Mouse (Mus musculus) forebrain, embryonic 10.5 days (tissue): ENCODE data around the gene BC030867. TPM values are rescaled to one million over a fixed set of nuclear protein-coding genes. Genes with fewer than 3 reads are reported as not detected.

Experiments
- DNase-seq: peaks from one replicate; pipeline ENCODE4 v3.0.0-alpha.2; 2017; ENCODE audit warnings: low spot score; ENCODE audit errors: extremely low spot score
- H3K27ac ChIP-seq: fragments of 300-500 bp; sonication (generic); 2 replicates; pipeline ENCODE4 v1.5.1; 2016; ENCODE audit warnings: mild to moderate bottlenecking
- H3K27me3 ChIP-seq: fragments of 300-500 bp; sonication (generic); 2 replicates; pipeline ENCODE4 v1.6.1; 2016; ENCODE audit warnings: mild to moderate bottlenecking; ENCODE audit not compliant: poor library complexity, severe bottlenecking
- H3K36me3 ChIP-seq: fragments of 300-500 bp; sonication (generic); replicated peaks from 2 replicates; pipeline ENCODE4 v1.6.1; 2016; ENCODE audit warnings: mild to moderate bottlenecking, moderate library complexity
- H3K4me1 ChIP-seq: fragments of 300-500 bp; sonication (generic); 2 replicates; pipeline ENCODE4 v1.6.1; 2016
- H3K4me3 ChIP-seq: fragments of 300-500 bp; sonication (generic); 2 replicates; pipeline ENCODE4 v1.5.1; 2016; ENCODE audit warnings: mild to moderate bottlenecking, moderate library complexity
- H3K9me3 ChIP-seq: fragments of 300-500 bp; sonication (generic); 2 replicates; pipeline ENCODE4 v1.6.1; 2016; ENCODE audit warnings: mild to moderate bottlenecking, moderate library complexity
- WGBS: fragments of 180-500 bp; shearing (Covaris S2); methylation state at CpG from one replicate; pipeline ENCODE4 v1.1.7; 2016; 5-methylcytosine and 5-hydroxymethylcytosine counted together
- polyA plus RNA-seq: library from polyadenylated mRNA; unstranded; fragments of >200 nt; fragmentation: Nextera tagmentation; extraction: Ambion mirVana; gene quantifications from 2 replicates; pipeline ENCODE4 v1.2.1, GENCODE M21; 2016

BC030867 gene
- 27.3 TPM in 2 replicates for polyA plus RNA-seq

DNA sequence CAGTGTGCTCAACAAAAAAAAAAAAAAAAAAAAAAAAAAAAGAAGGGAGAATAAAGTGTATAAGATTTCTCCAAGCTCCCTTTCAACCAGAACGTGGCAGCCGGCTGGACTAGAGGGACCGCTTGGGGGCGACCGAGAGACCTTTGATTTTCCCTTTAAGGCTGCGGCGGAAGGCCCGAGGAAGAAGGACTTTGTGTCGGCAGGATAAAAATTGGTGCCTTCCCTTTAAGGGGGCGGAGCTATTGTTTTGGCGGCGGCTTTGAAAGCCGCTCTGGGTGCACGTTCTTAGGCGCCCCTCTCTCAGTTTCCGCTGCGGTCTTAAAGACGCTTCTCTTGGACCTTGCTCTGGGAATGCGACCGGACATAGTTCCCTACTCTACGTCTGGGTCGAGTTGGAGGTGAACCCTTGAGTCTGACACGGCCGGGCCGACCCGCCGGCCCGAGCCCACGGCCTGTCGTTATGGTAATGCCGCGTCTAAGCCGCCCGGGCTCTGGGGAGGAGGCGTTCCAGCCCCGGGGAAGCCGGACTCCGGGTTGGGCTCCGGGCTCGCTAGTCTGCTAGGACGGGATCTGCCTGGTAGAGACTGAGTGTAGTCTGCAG lies at the start of gene BC030867:
Gene BC030867, plus strand, starts transcription at position 253 of the 601 bp plus-strand sequence.
- DNase-seq = peak; percentile 98
- peak within 1 kb of the TSS; percentile 91 for H3K4me3 ChIP-seq
- peaks cover 32% of the 10 kb centered on the region for H3K4me1 ChIP-seq
- WGBS = 0% methylated on average over 41 of the region's 41 CpGs
- H3K27ac ChIP-seq = peak within 1 kb of the TSS; percentile 88
- H3K36me3 ChIP-seq = peaks cover 21% of the 10 kb centered on the region
- H3K27me3 ChIP-seq = peaks cover 18% of the 10 kb centered on the region
- H3K9me3 ChIP-seq = no peaks in the 10 kb centered on the region; the same call in 1 of the 2 replicates

- Histone ChIP-seq H3K27ac (no peak overlapping the region), H3K4me1 (peaks cover 17% of the 10 kb centered on the region; the same call in 1 of the 2 replicates), H3K36me3 (peaks cover 94% of the 10 kb centered on the region), H3K27me3 (no peaks in the 10 kb centered on the region), H3K4me3 (no peak overlapping the region), H3K9me3 (no peaks in the 10 kb centered on the region)
- 75% methylated on average over 9 of the region's 9 CpGs for WGBS
- DNase-seq = no peak
These were observed 48.8 kb upstream of the BC030867 start for GRCm38 (mm10) chr11:102199856-102200255.

- Histone ChIP-seq H3K4me1 (peaks cover 19% of the 10 kb centered on the region), H3K4me3 (no peak overlapping the region), H3K27me3 (no peaks in the 10 kb centered on the region), H3K27ac (no peak overlapping the region), H3K36me3 (peaks cover 90% of the 10 kb centered on the region), H3K9me3 (no peaks in the 10 kb centered on the region)
- WGBS = 85% methylated on average over 12 of the region's 12 CpGs
- no peak for DNase-seq
These were observed 47.3 kb upstream of the BC030867 start for GRCm38 (mm10) chr11:102201408-102201821.

DNA sequence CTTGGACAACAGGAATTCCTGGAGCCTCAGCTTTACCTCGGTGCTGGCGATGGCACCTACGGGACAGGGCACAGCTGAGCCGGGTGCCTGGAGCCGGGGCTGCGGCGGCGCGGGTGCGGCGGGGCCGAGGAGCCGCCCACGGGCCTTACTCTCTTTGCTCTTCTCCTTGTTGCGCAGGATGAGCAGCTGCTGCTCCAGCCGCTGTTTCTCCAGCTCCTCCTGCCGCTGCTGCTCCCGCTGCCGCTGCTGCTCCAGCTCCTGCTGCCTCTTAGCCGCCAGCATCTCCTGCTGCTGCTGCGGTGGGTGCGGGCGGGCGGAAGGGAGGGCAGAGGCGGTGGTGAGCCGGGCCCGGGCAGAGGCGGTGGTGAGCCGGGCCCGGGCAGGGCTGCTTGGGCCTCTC lies 42.2 kb upstream of the BC030867 start:
- DNase-seq = no peak

GRCm38 (mm10) chr11:102207825-102208777 lies 40.6 kb upstream of the BC030867 start:
- Histone ChIP-seq H3K27me3 (peaks cover 3% of the 10 kb centered on the region; the same call in 1 of the 2 replicates), H3K36me3 (peaks cover 31% of the 10 kb centered on the region), H3K27ac (peak overlapping the region; percentile 68), H3K9me3 (no peaks in the 10 kb centered on the region), H3K4me3 (peak overlapping the region; percentile 23), H3K4me1 (peaks cover 59% of the 10 kb centered on the region)
- 44% methylated on average over 11 of the region's 11 CpGs for WGBS
- DNase-seq = peak; percentile 73

More for the DNA sequence above, 42.2 kb upstream of the BC030867 start:
- H3K9me3 ChIP-seq = no peaks in the 10 kb centered on the region
- peaks cover 47% of the 10 kb centered on the region for H3K36me3 ChIP-seq
- 72% methylated on average over 30 of the region's 30 CpGs for WGBS
- peaks cover 3% of the 10 kb centered on the region; the same call in 1 of the 2 replicates for H3K27me3 ChIP-seq
- H3K27ac ChIP-seq = peak overlapping the region; percentile 60
- no peak overlapping the region; the same call in 1 of the 2 replicates for H3K4me3 ChIP-seq
- peaks cover 52% of the 10 kb centered on the region for H3K4me1 ChIP-seq

GRCm38 (mm10) chr11:102208846-102209245 lies 39.8 kb upstream of the BC030867 start:
- H3K9me3 ChIP-seq = no peaks in the 10 kb centered on the region
- H3K36me3 ChIP-seq = peaks cover 27% of the 10 kb centered on the region
- H3K27ac ChIP-seq = peak overlapping the region; percentile 68
- peaks cover 3% of the 10 kb centered on the region; the same call in 1 of the 2 replicates for H3K27me3 ChIP-seq
- WGBS = 47% methylated on average over 3 of the region's 4 CpGs
- no peak overlapping the region for H3K4me3 ChIP-seq
- no peak for DNase-seq
- peaks cover 64% of the 10 kb centered on the region for H3K4me1 ChIP-seq

GRCm38 (mm10) chr11:102209742-102210141 lies 38.9 kb upstream of the BC030867 start:
- H3K4me1 ChIP-seq = peaks cover 73% of the 10 kb centered on the region
- DNase-seq = no peak
- 25% methylated on average over 2 of the region's 2 CpGs for WGBS
- H3K27ac ChIP-seq = peak overlapping the region; percentile 68; the same call in 1 of the 2 replicates
- no peak overlapping the region for H3K4me3 ChIP-seq
- peaks cover 18% of the 10 kb centered on the region for H3K36me3 ChIP-seq
- peaks cover 3% of the 10 kb centered on the region; the same call in 1 of the 2 replicates for H3K27me3 ChIP-seq
- H3K9me3 ChIP-seq = no peaks in the 10 kb centered on the region

DNA sequence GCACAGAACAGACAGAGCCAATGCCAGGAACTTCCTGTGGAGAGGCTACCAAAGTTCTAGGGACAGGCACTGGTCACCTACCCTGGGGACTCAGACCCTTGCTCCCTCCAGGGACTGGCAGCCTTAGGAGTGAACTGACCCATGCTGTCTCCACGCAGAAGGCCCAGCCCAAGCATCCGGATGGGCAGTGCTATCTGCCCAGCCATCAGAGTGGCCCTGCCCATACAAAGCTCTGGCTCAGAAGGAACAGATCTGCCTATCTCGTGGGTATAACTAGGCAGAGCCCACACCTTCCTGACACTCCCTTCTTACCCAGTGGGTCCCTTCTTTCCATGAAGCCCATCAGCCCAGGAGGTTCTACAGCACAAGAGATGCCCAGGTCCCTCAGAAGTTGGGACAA lies 38.5 kb upstream of the BC030867 start:
- Histone ChIP-seq H3K27me3 (peaks cover 3% of the 10 kb centered on the region; the same call in 1 of the 2 replicates), H3K4me3 (no peak overlapping the region), H3K27ac (no peak overlapping the region), H3K36me3 (peaks cover 14% of the 10 kb centered on the region), H3K4me1 (peaks cover 78% of the 10 kb centered on the region), H3K9me3 (no peaks in the 10 kb centered on the region)
- DNase-seq = no peak
- WGBS = 70% methylated on average over 3 of the region's 3 CpGs

DNA sequence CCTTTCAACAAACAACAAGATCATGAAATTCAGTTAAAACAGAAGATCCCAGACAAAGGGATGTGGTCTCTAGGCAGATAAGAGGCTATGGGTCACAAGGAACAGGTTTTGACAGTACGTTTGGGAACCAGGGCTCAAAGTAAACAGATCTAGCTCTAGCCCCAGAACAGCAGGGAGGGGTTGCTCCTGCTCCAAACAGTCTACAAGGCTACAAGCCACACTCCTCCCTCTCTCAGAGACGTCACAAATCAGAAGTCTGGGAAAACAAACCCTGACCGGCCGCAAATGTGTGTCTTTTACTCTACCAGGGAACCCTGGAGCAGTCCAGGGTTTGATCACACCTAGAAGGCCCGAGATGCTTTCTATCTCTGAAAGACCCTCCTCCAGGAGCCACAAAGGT lies 37.7 kb upstream of the BC030867 start:
- H3K27ac ChIP-seq = 0 out of 2 replicates have a peak overlapping the region, but pooled peaks have one; percentile 27
- no peaks in the 10 kb centered on the region for H3K9me3 ChIP-seq
- no peak for DNase-seq
- peaks cover 3% of the 10 kb centered on the region; the same call in 1 of the 2 replicates for H3K27me3 ChIP-seq
- peaks cover 86% of the 10 kb centered on the region for H3K4me1 ChIP-seq
- H3K36me3 ChIP-seq = peaks cover 9% of the 10 kb centered on the region
- WGBS = 64% methylated on average over 5 of the region's 5 CpGs
- H3K4me3 ChIP-seq = no peak overlapping the region

DNA sequence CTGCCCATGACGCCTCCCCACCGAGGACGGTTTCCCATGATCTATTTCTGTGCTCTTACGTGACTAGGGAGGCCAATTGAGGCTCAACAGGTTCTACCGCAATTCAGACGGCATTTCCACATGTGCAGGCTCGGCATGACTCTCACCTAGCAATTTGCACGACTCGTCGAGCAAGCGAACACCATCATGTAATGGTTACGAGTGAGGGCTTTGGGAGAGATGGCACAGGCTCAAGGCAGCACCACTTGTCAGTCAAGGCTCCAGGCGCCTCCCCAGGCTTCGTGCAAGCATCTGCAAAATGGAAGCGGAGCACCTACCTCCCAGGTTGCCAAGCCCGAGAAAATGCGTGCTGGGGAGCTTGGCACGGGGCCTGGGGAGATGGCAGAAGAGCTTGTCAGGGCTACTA lies 36.7 kb upstream of the BC030867 start:
- Histone ChIP-seq H3K27ac (no peak overlapping the region), H3K4me1 (peaks cover 88% of the 10 kb centered on the region), H3K9me3 (no peaks in the 10 kb centered on the region), H3K36me3 (peaks cover under 1% of the 10 kb centered on the region; the same call in 1 of the 2 replicates), H3K27me3 (no peaks in the 10 kb centered on the region), H3K4me3 (no peak overlapping the region)
- DNase-seq = no peak
- WGBS = 84% methylated on average over 18 of the region's 18 CpGs

- no peak overlapping the region for H3K4me3 ChIP-seq
- no peaks in the 10 kb centered on the region for H3K9me3 ChIP-seq
- 78% methylated on average over 10 of the region's 10 CpGs for WGBS
- peak overlapping the region; percentile 35; the same call in 1 of the 2 replicates for H3K27ac ChIP-seq
- DNase-seq = no peak
- H3K36me3 ChIP-seq = no peaks in the 10 kb centered on the region; the same call in 1 of the 2 replicates
- H3K4me1 ChIP-seq = peaks cover 88% of the 10 kb centered on the region
- no peaks in the 10 kb centered on the region for H3K27me3 ChIP-seq
These were observed 34.1 kb upstream of the BC030867 start for GRCm38 (mm10) chr11:102214430-102215156.

- 83% methylated on average over 11 of the region's 11 CpGs for WGBS
- no peak for DNase-seq
These were observed 33.2 kb upstream of the BC030867 start for GRCm38 (mm10) chr11:102215511-102215910.

More at GRCm38 (mm10) chr11:102215511-102215910, 33.2 kb upstream of the BC030867 start:
- no peak overlapping the region for H3K4me3 ChIP-seq
- peaks cover 88% of the 10 kb centered on the region for H3K4me1 ChIP-seq
- H3K27ac ChIP-seq = no peak overlapping the region
- H3K27me3 ChIP-seq = no peaks in the 10 kb centered on the region
- H3K9me3 ChIP-seq = no peaks in the 10 kb centered on the region
- H3K36me3 ChIP-seq = peaks cover 7% of the 10 kb centered on the region
